Mouse (Mus musculus) heart, embryonic 13.5 days (tissue): ENCODE data around the gene Gm17455. TPM values are rescaled to one million over a fixed set of nuclear protein-coding genes. Genes with fewer than 3 reads are reported as not detected.

Experiments used
- ATAC-seq: fragments of 200-750 bp; cut with Nextera tagmentation; 2 replicates; pipeline ENCODE4 v1.8.0; 2017; ENCODE audit warnings: moderate TSS enrichment; ENCODE audit not compliant: insufficient number of reproducible peaks, low FRiP score, low TSS enrichment; ENCODE audit errors: extremely low read depth
- H3K27ac ChIP-seq: fragments of 300-500 bp; sonication (generic); replicated peaks from 2 replicates; pipeline ENCODE4 v1.5.1; 2015; ENCODE audit warnings: moderate library complexity, mild to moderate bottlenecking, inconsistent platforms
- H3K27me3 ChIP-seq: fragments of 300-500 bp; sonication (generic); replicated peaks from 2 replicates; pipeline ENCODE4 v1.6.1; 2015; ENCODE audit warnings: mild to moderate bottlenecking, inconsistent platforms
- H3K36me3 ChIP-seq: fragments of 300-500 bp; sonication (generic); 2 replicates; pipeline ENCODE4 v1.6.1; 2015; ENCODE audit warnings: mild to moderate bottlenecking, inconsistent platforms
- H3K4me1 ChIP-seq: fragments of 300-500 bp; sonication (generic); 2 replicates; pipeline ENCODE4 v1.6.1; 2015; ENCODE audit warnings: inconsistent platforms
- H3K4me2 ChIP-seq: fragments of 300-500 bp; sonication (generic); 2 replicates; pipeline ENCODE4 v1.6.1; 2015; ENCODE audit warnings: inconsistent platforms, mild to moderate bottlenecking, moderate library complexity
- H3K4me3 ChIP-seq: fragments of 300-500 bp; sonication (generic); 2 replicates; pipeline ENCODE4 v1.5.1; 2015; ENCODE audit warnings: moderate library complexity, mild to moderate bottlenecking, inconsistent platforms
- H3K9ac ChIP-seq: fragments of 300-500 bp; sonication (generic); 2 replicates; pipeline ENCODE4 v1.6.1; 2015; ENCODE audit warnings: inconsistent platforms, mild to moderate bottlenecking, moderate library complexity
- H3K9me3 ChIP-seq: fragments of 300-500 bp; sonication (generic); 2 replicates; pipeline ENCODE4 v1.6.1; 2016; ENCODE audit warnings: inconsistent platforms
- WGBS: fragments of 180-500 bp; shearing (Covaris S2); methylation state at CpG from one replicate; pipeline ENCODE4 v1.1.7; 2015; ENCODE audit warnings: mixed read lengths; 5-methylcytosine and 5-hydroxymethylcytosine counted together
- polyA plus RNA-seq: library from polyadenylated mRNA; unstranded; fragments of >200 nt; fragmentation: Nextera tagmentation; extraction: Ambion mirVana; gene quantifications from 2 replicates; pipeline ENCODE4 v1.2.1, GENCODE M21; 2015

Gene Gm17455
- polyA plus RNA-seq, 1 experiment from 2014 or later, result 0.62 TPM

- no peaks in the 10 kb centered on the region for H3K27me3 ChIP-seq
- 61% methylated on average over 4 of the region's 4 CpGs for WGBS
- ATAC-seq, result no peak
Measured at GRCm38 (mm10) chr10:60358776-60359175, 40.8 kb upstream of the Gm17455 start.

GRCm38 (mm10) chr10:60361615-60362309, 37.8 kb upstream of the Gm17455 start:
- Histone ChIP-seq H3K4me2 (no peak overlapping the region), H3K27ac (no peak overlapping the region), H3K9ac (no peak overlapping the region), H3K9me3 (no peaks in the 10 kb centered on the region), H3K4me3 (no peak overlapping the region), H3K36me3 (no peaks in the 10 kb centered on the region), H3K4me1 (peaks cover 16% of the 10 kb centered on the region), H3K27me3 (no peaks in the 10 kb centered on the region)
- WGBS, result 65% methylated on average over 12 of the region's 12 CpGs
- ATAC-seq, result no peak

More at GRCm38 (mm10) chr10:60358776-60359175, 40.8 kb upstream of the Gm17455 start:
- Histone ChIP-seq H3K9ac (no peak overlapping the region), H3K27ac (no peak overlapping the region), H3K36me3 (no peaks in the 10 kb centered on the region), H3K4me3 (no peak overlapping the region), H3K9me3 (no peaks in the 10 kb centered on the region), H3K4me1 (0 out of 2 replicates have a peak, but pooled peaks cover 7% of the 10 kb centered on the region), H3K4me2 (no peak overlapping the region)

- Histone ChIP-seq H3K36me3 (no peaks in the 10 kb centered on the region), H3K4me3 (no peak overlapping the region), H3K4me2 (no peak overlapping the region), H3K4me1 (peaks cover 16% of the 10 kb centered on the region), H3K27ac (no peak overlapping the region), H3K27me3 (no peaks in the 10 kb centered on the region), H3K9me3 (no peaks in the 10 kb centered on the region), H3K9ac (no peak overlapping the region)
- 67% methylated on average over 2 of the region's 2 CpGs for WGBS
- ATAC-seq, result no peak
Measured at GRCm38 (mm10) chr10:60362310-60362628, 37.3 kb upstream of the Gm17455 start.

- Histone ChIP-seq H3K9ac (no peak overlapping the region), H3K36me3 (no peaks in the 10 kb centered on the region), H3K4me2 (no peak overlapping the region), H3K9me3 (no peaks in the 10 kb centered on the region), H3K27ac (no peak overlapping the region), H3K4me3 (no peak overlapping the region), H3K27me3 (no peaks in the 10 kb centered on the region), H3K4me1 (peaks cover 16% of the 10 kb centered on the region)
- no peak for ATAC-seq
- 68% methylated on average over 6 of the region's 6 CpGs for WGBS
Measured at GRCm38 (mm10) chr10:60363426-60363825, 36.1 kb upstream of the Gm17455 start.

- H3K4me2 ChIP-seq, result no peak overlapping the region
- no peaks in the 10 kb centered on the region; the same call in 1 of the 2 replicates for H3K27me3 ChIP-seq
- WGBS, result 69% methylated on average over 2 of the region's 2 CpGs
- ATAC-seq, result no peak
- no peaks in the 10 kb centered on the region for H3K9me3 ChIP-seq
- H3K4me1 ChIP-seq, result peaks cover 23% of the 10 kb centered on the region
- H3K27ac ChIP-seq, result no peak overlapping the region
- no peaks in the 10 kb centered on the region for H3K36me3 ChIP-seq
- no peak overlapping the region for H3K4me3 ChIP-seq
- H3K9ac ChIP-seq, result no peak overlapping the region
Measured at GRCm38 (mm10) chr10:60367145-60367544, 32.4 kb upstream of the Gm17455 start.

GRCm38 (mm10) chr10:60367904-60368303, 31.6 kb upstream of the Gm17455 start:
- Histone ChIP-seq H3K9ac (no peak overlapping the region), H3K27ac (no peak overlapping the region), H3K36me3 (no peaks in the 10 kb centered on the region), H3K4me1 (peaks cover 23% of the 10 kb centered on the region), H3K4me2 (no peak overlapping the region), H3K4me3 (no peak overlapping the region), H3K27me3 (no peaks in the 10 kb centered on the region; the same call in 1 of the 2 replicates), H3K9me3 (no peaks in the 10 kb centered on the region)
- no peak for ATAC-seq
- 59% methylated on average over 4 of the region's 4 CpGs for WGBS

GRCm38 (mm10) chr10:60369405-60369804, 30.1 kb upstream of the Gm17455 start:
- 78% methylated on average over 6 of the region's 6 CpGs for WGBS

GRCm38 (mm10) chr10:60370098-60370497, 29.4 kb upstream of the Gm17455 start:
- H3K9ac ChIP-seq, result no peak overlapping the region
- no peak for ATAC-seq
- H3K9me3 ChIP-seq, result no peaks in the 10 kb centered on the region
- H3K4me1 ChIP-seq, result peaks cover 24% of the 10 kb centered on the region
- H3K27ac ChIP-seq, result no peak overlapping the region
- no peaks in the 10 kb centered on the region for H3K36me3 ChIP-seq
- WGBS, result 61% methylated on average over 2 of the region's 2 CpGs
- no peak overlapping the region for H3K4me2 ChIP-seq
- no peaks in the 10 kb centered on the region; the same call in 1 of the 2 replicates for H3K27me3 ChIP-seq
- no peak overlapping the region for H3K4me3 ChIP-seq

More at GRCm38 (mm10) chr10:60369405-60369804, 30.1 kb upstream of the Gm17455 start:
- Histone ChIP-seq H3K4me2 (no peak overlapping the region), H3K4me3 (no peak overlapping the region), H3K27ac (no peak overlapping the region), H3K9me3 (no peaks in the 10 kb centered on the region), H3K4me1 (peaks cover 31% of the 10 kb centered on the region), H3K36me3 (no peaks in the 10 kb centered on the region), H3K9ac (no peak overlapping the region), H3K27me3 (no peaks in the 10 kb centered on the region; the same call in 1 of the 2 replicates)
- no peak for ATAC-seq

- H3K36me3 ChIP-seq, result no peaks in the 10 kb centered on the region
- ATAC-seq, result no peak
- no peak overlapping the region for H3K4me2 ChIP-seq
- H3K9ac ChIP-seq, result no peak overlapping the region
- H3K27me3 ChIP-seq, result no peaks in the 10 kb centered on the region; the same call in 1 of the 2 replicates
- no peaks in the 10 kb centered on the region for H3K9me3 ChIP-seq
- H3K4me1 ChIP-seq, result peaks cover 20% of the 10 kb centered on the region
- WGBS, result 58% methylated on average over 5 of the region's 5 CpGs
- no peak overlapping the region for H3K4me3 ChIP-seq
- no peak overlapping the region for H3K27ac ChIP-seq
Measured at GRCm38 (mm10) chr10:60370601-60371061, 28.9 kb upstream of the Gm17455 start.

GRCm38 (mm10) chr10:60371596-60372386, 27.7 kb upstream of the Gm17455 start:
- ATAC-seq, result no peak
- H3K4me2 ChIP-seq, result no peak overlapping the region
- H3K9ac ChIP-seq, result no peak overlapping the region
- no peak overlapping the region for H3K4me3 ChIP-seq
- no peaks in the 10 kb centered on the region; the same call in 1 of the 2 replicates for H3K27me3 ChIP-seq
- no peaks in the 10 kb centered on the region for H3K9me3 ChIP-seq
- 76% methylated on average over 5 of the region's 5 CpGs for WGBS
- H3K27ac ChIP-seq, result no peak overlapping the region
- peaks cover 20% of the 10 kb centered on the region for H3K4me1 ChIP-seq
- H3K36me3 ChIP-seq, result no peaks in the 10 kb centered on the region

GRCm38 (mm10) chr10:60373543-60373936, 26.0 kb upstream of the Gm17455 start:
- ATAC-seq, result no peak
- Histone ChIP-seq H3K27me3 (no peaks in the 10 kb centered on the region; the same call in 1 of the 2 replicates), H3K9ac (peak overlapping the region; percentile 24; the same call in 1 of the 2 replicates), H3K4me3 (no peak overlapping the region), H3K36me3 (no peaks in the 10 kb centered on the region), H3K27ac (peak overlapping the region; percentile 53; the same call in 1 of the 2 replicates), H3K9me3 (no peaks in the 10 kb centered on the region), H3K4me2 (no peak overlapping the region), H3K4me1 (peaks cover 20% of the 10 kb centered on the region)
- 41% methylated on average over 6 of the region's 6 CpGs for WGBS
